Mouse (Mus musculus) ES-CJ7 (cell line): Measurements from ENCODE around the gene Trpv1.

Experiments used
- DNase-seq: peaks from one replicate; pipeline ENCODE4 v3.0.0; 2011; ENCODE audit warnings: low read depth, low spot score

The Trpv1 gene

GRCm38 (mm10) chr11:73233992-73234391, at the start of gene Trpv1:
Trpv1 (plus strand) TSS chr11:73234292.
- DNase-seq: no peak

DNA sequence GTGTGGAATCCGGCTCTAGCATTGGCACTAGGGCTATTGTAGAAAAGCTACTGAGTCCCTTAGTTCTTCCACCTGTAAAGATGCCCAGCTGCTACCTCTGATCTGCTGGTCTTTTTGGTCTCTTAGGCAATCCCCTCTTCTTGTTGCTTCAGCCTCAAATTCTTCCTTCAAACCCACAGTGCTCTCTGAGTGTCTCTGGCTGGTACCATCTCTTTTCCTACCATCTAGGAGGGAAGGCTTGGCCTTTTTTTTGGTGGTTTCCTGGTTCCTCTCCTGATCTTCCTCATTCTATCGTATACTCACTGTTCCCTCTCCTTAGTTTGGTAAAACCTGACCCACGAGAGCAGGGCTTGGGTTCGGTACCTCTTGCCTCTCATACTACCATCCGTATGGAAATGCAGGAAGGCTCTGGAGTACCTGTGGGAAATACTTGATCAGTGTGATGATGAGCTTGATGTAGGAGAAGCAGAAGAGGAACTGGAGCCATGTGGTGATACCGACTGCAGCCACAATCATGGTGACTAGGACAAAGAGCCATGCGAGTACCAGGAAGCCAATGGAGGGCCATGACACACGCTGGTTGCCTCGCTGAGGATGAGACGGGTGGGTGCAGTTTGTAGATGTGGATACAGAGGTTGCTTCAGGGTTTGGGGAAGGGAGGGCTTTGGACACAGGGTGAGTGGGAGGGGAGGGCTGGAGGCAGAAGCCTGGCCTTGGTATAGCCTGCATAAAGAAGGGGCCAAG, 48.0 kb upstream of the Trpv1 start:
- no peak for DNase-seq

- no peak for DNase-seq
Measured at GRCm38 (mm10) chr11:73187231-73187630, 46.9 kb upstream of the Trpv1 start.

DNA sequence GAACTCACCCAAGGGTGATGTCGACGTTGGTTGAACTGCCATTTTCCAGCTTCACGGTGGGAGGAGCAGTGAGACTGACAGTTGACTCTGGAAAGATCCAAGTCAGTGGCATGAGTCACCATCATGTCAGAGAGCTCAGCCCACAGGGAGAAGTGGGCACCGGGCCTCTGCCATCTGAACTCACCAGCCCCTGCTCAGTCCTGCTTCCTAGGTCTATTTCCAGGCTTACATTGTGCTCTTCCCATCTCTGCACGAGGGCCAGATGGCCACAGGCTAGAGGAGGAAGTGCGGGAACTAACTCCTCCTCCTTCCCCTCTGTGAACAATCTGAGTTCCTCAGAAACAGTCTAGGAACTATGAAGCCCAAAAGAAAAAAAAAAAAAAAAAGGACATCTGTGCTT, 41.0 kb upstream of the Trpv1 start:
- no peak for DNase-seq

GRCm38 (mm10) chr11:73194444-73194843, 39.6 kb upstream of the Trpv1 start:
- no peak for DNase-seq

GRCm38 (mm10) chr11:73198190-73198589, 35.9 kb upstream of the Trpv1 start:
- DNase-seq: no peak

- peak; percentile 87 for DNase-seq
Measured at GRCm38 (mm10) chr11:73198603-73199229, 35.4 kb upstream of the Trpv1 start, which contains the start of gene Ctns. Ctns (minus strand) TSS chr11:73199042.

DNA sequence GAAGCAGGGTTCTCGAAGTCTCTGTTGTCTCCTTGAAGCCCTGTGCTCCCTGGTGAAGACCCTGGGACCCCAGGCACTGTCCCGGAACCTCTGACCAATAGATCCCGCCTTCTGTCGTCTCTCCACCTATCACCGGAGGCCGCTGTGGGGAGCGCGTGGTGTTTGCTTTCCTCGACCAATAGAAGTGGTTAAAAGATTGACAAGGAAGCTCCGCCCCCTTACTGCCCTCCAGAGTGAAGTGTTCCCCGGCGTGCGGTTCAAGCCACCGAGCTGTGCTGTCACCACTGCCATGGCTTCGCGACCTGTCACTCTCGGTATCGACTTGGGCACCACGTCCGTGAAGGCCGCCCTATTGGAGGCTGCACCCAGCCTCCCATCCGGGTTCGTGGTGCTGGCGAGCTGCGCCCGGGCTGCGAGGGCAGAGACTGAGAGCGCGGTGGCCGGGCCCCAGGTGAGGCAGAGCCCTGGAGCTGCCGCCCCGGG, 34.8 kb upstream of the Trpv1 start, which contains the start of gene Shpk:
TSS of gene Shpk (plus strand) at position 231 of the 483 bp plus-strand sequence.
- peak; percentile 96 for DNase-seq

DNA sequence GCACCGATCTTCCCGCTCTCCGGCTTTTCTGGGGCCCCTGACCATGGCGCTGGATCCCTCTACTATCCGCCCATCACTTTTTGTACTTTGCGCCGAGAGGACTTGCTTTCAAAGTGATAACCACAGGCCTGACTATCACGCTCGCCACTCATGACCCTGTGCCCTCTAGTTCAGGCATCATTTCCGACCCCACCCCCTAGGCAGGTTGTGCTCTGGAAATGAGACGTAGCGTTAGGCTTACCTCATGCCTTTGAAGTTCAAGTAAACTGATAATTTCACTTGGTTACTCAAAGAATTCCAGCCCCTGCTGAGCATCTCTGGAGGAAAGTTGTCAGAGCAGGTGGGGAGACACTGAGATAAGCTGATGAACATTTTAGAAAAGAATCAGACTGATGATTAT, 34.2 kb upstream of the Trpv1 start:
- DNase-seq: peak; percentile 26

DNA sequence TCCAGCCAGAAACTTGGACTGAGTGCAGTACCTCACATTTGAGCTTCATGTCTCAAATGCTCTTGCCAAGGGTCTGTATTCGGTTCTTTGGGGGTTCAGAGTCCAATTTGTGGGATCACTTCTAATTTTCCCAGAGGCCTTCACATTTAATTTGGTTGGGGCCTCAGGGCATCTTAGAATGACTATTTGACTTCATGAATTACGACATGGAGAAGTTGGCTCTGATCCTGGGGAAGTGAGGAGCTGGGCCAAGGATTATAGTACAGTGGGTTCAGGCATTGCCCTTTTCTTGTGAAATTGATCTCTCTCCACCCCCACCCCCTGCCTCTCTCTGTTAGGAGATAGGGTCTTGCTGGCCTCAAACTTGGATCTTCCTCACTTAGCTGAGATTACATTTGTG, 33.1 kb upstream of the Trpv1 start:
- no peak for DNase-seq

- DNase-seq: peak; percentile 21
Measured at GRCm38 (mm10) chr11:73201597-73201996, 32.5 kb upstream of the Trpv1 start.

GRCm38 (mm10) chr11:73203895-73204294, 30.2 kb upstream of the Trpv1 start:
- no peak for DNase-seq

DNA sequence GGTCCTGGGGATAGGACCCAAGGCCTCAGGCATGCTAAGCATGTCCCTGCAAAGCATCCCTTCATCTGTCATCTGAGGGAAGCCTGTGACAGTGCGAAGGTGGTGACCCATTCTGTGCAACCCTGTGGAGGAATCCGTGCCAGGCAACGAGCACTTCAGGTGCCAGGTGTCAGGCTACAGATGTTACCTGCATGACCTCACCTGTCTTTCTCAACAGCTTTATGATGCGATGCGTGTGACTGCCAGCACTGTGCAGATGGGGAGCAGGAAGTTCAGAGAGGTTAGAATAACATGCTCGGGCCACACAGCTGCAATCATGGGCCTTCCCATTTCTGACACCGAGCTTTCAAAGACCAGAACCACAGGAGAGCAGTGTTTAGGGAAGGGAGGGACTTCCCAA, 28.9 kb upstream of the Trpv1 start:
- DNase-seq: no peak

GRCm38 (mm10) chr11:73207621-73208020, 26.5 kb upstream of the Trpv1 start:
- peak; percentile 65 for DNase-seq

GRCm38 (mm10) chr11:73213956-73214355, 20.1 kb upstream of the Trpv1 start:
- no peak for DNase-seq

DNA sequence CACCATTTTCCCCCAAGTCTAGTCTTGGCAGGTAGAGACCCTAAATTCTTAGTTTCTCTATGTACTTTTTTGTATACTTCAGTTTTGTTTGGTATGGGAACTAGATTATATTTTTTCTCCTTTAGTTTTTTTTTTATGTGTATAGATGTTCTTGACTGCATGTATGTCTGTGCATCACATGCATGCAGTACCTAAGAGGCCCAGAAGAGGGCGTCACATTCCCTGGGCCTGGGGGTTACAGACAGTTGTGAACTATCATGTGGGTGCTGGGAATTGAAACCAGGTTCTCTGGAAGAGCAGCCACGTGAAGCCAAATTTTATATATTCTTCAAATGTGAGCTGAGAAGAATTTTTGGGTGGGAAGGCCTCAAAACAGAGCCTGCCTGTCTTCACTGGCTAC, 14.4 kb upstream of the Trpv1 start:
- no peak for DNase-seq

DNA sequence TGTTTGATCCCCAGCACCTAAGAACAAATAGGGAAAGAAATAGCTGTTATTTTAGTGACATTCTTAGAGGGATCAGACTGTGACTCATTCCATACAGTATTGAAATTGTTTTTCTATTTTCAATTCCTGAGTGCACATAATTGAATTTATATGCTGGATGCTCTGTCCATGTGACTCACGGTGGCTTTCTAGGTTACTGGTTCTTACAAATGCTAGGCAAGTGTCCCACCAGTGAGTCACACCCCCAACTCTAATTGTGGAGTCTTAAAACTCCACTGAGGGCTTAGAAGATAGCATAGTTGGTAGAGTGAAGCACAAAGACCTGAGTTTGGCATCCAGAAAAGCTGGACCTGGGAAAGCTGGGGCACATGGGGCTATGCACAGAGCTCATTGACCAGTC, 13.4 kb upstream of the Trpv1 start:
- no peak for DNase-seq

- peak; percentile 26 for DNase-seq
Measured at GRCm38 (mm10) chr11:73222846-73223245, 11.2 kb upstream of the Trpv1 start.

GRCm38 (mm10) chr11:73223966-73224365, 10.1 kb upstream of the Trpv1 start:
- peak; percentile 74 for DNase-seq

GRCm38 (mm10) chr11:73225856-73226255, 8.2 kb upstream of the Trpv1 start:
- no peak for DNase-seq

DNA sequence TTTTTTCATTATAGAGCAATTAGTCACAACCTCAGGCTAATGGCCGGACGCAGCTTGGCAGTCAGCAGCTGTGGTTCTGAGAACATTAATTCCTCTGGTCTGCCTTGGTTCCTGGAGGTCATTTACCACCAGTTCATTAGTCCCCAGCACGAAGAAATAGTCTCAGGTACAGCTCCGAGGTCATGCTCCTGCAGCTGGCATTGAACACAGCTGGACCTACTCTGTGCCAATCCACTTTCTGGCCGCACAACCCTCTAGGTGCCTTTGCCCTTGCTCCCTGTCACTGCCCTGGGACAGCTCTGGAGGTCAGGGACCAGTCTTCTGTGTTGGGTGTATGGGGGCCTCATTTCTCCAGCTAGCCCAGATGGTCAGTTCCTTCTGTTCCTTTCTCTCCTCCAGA, 5.2 kb upstream of the Trpv1 start:
- DNase-seq: no peak

- no peak for DNase-seq
Measured at GRCm38 (mm10) chr11:73230081-73230480, 4.0 kb upstream of the Trpv1 start.

- DNase-seq: peak; percentile 12
Measured at GRCm38 (mm10) chr11:73232513-73232912, 1.6 kb upstream of the Trpv1 start.
